Mouse (Mus musculus) cerebellum, adult 2 months (tissue): Measurements from ENCODE around the gene Zbtb20.

Source experiments
- CTCF ChIP-seq: fragments of 200-500 bp; IDR thresholded peaks from 2 replicates; pipeline ENCODE4 v1.5.1; 2011; ENCODE audit warnings: low read depth, mild to moderate bottlenecking, control low read depth, low read length, moderate library complexity, borderline replicate concordance; ENCODE audit not compliant: insufficient read depth
- POLR2A ChIP-seq: fragments of 200-500 bp; IDR thresholded peaks from 2 replicates; pipeline ENCODE4 v1.6.1; 2011; ENCODE audit warnings: low read length, control low read depth, borderline replicate concordance; ENCODE audit not compliant: insufficient read depth

- TF ChIP-seq POLR2A, result no peak
- TF ChIP-seq CTCF, result no peak
These were observed 696.5 kb downstream of the Zbtb20 start for GRCm38 (mm10) chr16:43572171-43572570.
